ENCODE assay signal across 32 mouse cellular contexts in the genomic region with DNA sequence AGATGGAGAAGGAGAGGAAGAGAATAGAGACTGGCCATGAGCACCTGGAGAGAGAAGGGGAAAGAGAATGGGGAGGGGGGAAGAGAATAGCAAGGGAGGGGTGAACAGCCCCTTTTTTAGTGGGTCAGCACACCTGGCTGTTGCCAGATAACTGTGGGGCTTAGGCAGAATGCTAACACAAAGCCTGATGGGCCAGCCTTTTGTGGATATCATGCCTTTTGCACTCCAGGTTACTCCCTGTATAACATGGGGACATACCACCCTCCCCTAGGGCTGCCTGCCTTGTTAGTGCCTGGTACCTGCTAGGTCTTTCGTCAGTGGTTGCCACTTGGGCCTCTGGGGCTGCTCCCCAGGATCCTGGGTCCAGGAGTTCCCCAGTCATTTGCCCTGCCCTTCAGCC. TPM values are rescaled to one million over a fixed set of nuclear protein-coding genes. Genes with fewer than 3 reads are reported as not detected.
DNase-seq lines count a peak whose midpoint lies in the region; ATAC-seq and TF ChIP-seq lines count a peak whose summit lies in the region.
"Had no signal": no experiment of that assay in that cellular context is flagged by ENCODE, and none has a peak within 500 bp of the region (broad histone marks: within the 10 kb centered on the region; RNA-seq: fewer than 3 reads in every experiment).

No protein-coding gene starts in this region.

- peaks cover 52% of the 10 kb centered on the region for H3K4me1 ChIP-seq in kidney, adult 2 months (ENCODE audit: control insufficient read depth, insufficient read depth, low read length)
- peaks cover 45% of the 10 kb centered on the region for H3K4me1 ChIP-seq in kidney, embryonic 15.5 days
- H3K4me1 ChIP-seq in E14TG2a.4 (replicated peaks; ENCODE audit: low read depth, low read length): peaks cover 86% of the 10 kb centered on the region
- H3K4me1 ChIP-seq in bone marrow, adult 2 months (ENCODE audit: control insufficient read depth, insufficient read depth, low read length): peaks cover 8% of the 10 kb centered on the region; the same call in 1 of the 2 replicates
- H3K4me1 ChIP-seq: forebrain, embryonic 12.5 days; hindbrain, embryonic 10.5 days; neural tube, embryonic 12.5 days had no signal

- peak overlapping the region; percentile 63 for H3K27ac ChIP-seq in gastrocnemius, adult 2 months
- H3K27ac ChIP-seq in kidney, adult 2 months (ENCODE audit: insufficient read depth, low read depth, low read length): peak overlapping the region; percentile 85
- H3K27ac ChIP-seq in kidney, embryonic 15.5 days: no peak overlapping the region
- peak overlapping the region; percentile 83 for H3K27ac ChIP-seq in bone marrow, adult 2 months (ENCODE audit: control insufficient read depth, insufficient read depth, low read depth, low read length, poor library complexity)
- no peak overlapping the region for H3K27ac ChIP-seq in layer of hippocampus, adult 2 months
- H3K27ac ChIP-seq: embryonic facial prominence, embryonic 10.5 days; embryonic facial prominence, embryonic 15.5 days; forebrain, embryonic 12.5 days; heart, embryonic 13.5 days; hindbrain, embryonic 10.5 days; liver, embryonic 13.5 days; midbrain, embryonic 10.5 days; midbrain, embryonic 15.5 days; neural tube, embryonic 12.5 days had no signal

- no peaks in the 10 kb centered on the region for H3K27me3 ChIP-seq in kidney, adult 2 months (replicated peaks; ENCODE audit: control insufficient read depth, insufficient read depth, low read length)
- H3K27me3 ChIP-seq in kidney, embryonic 15.5 days: no peaks in the 10 kb centered on the region
- H3K27me3 ChIP-seq in E14TG2a.4 (ENCODE audit: insufficient read depth, low read length): no peaks in the 10 kb centered on the region
- H3K27me3 ChIP-seq: CH12.LX; embryonic facial prominence, embryonic 15.5 days; forebrain, embryonic 12.5 days; heart, embryonic 13.5 days; midbrain, embryonic 15.5 days; neural tube, embryonic 12.5 days had no signal

- no peaks in the 10 kb centered on the region for H3K36me3 ChIP-seq in kidney, adult 2 months (ENCODE audit: control insufficient read depth, insufficient read depth, low read length)
- no peaks in the 10 kb centered on the region for H3K36me3 ChIP-seq in kidney, embryonic 15.5 days
- peaks cover 13% of the 10 kb centered on the region for H3K36me3 ChIP-seq in E14TG2a.4 (ENCODE audit: insufficient read depth, low read length)
- H3K36me3 ChIP-seq: embryonic facial prominence, embryonic 10.5 days; embryonic facial prominence, embryonic 15.5 days; forebrain, embryonic 12.5 days; heart, embryonic 13.5 days; hindbrain, embryonic 10.5 days; liver, embryonic 13.5 days; midbrain, embryonic 10.5 days; midbrain, embryonic 15.5 days; neural tube, embryonic 12.5 days had no signal

- no peak overlapping the region for H3K4me2 ChIP-seq in kidney, embryonic 15.5 days
- H3K4me2 ChIP-seq: embryonic facial prominence, embryonic 15.5 days; forebrain, embryonic 12.5 days; heart, embryonic 13.5 days; liver, embryonic 13.5 days; lung, embryonic 14.5 days; midbrain, embryonic 15.5 days; neural tube, embryonic 12.5 days had no signal

- WGBS in kidney, adult 2 months: 48% methylated on average over 1 of the region's 1 CpGs
- WGBS in kidney, embryonic 15.5 days: 100% methylated on average over 1 of the region's 1 CpGs
- WGBS in bone marrow, adult 2 months: 37% methylated on average over 1 of the region's 1 CpGs

- DNase-seq in gastrocnemius, adult 2 months: no peak
- DNase-seq in gastrocnemius, postnatal 10 days: no peak
- DNase-seq in kidney, adult 2 months: no peak
- DNase-seq in layer of hippocampus, adult 2 months (ENCODE audit: low spot score in 2 of 2): no peak
- no peak for DNase-seq in left cerebral cortex, postnatal 14 days (ENCODE audit: low spot score in 2 of 2)
- DNase-seq: cerebellum, adult 8-10 months; cerebellum, postnatal 25 days; gastrocnemius, postnatal 25 days; heart, postnatal 10 days; layer of hippocampus, adult 9-11 months; liver, embryonic 13.5 days; lung, embryonic 14.5 days; lung, postnatal 14 days; right cerebral cortex, adult 18-20 months had no signal

- intact Hi-C loops in gastrocnemius, adult 2 months (cut with DNase I): no loop called here
- intact Hi-C loops in left cerebral cortex, postnatal 14 days (cut with DNase I): no loop called here

- no peak overlapping the region for H3K9ac ChIP-seq in kidney, embryonic 15.5 days
- H3K9ac ChIP-seq: embryonic facial prominence, embryonic 15.5 days; forebrain, embryonic 12.5 days; heart, embryonic 13.5 days; liver, embryonic 13.5 days; lung, embryonic 14.5 days; midbrain, embryonic 15.5 days; neural tube, embryonic 12.5 days had no signal

- H3K4me3 ChIP-seq in gastrocnemius, adult 2 months: no peak overlapping the region
- peak overlapping the region; percentile 28 for H3K4me3 ChIP-seq in kidney, adult 2 months (ENCODE audit: insufficient read depth, low read depth, low read length)
- H3K4me3 ChIP-seq in kidney, embryonic 15.5 days (replicated peaks): no peak overlapping the region
- H3K4me3 ChIP-seq in E14TG2a.4 (replicated peaks; ENCODE audit: low read length): peak overlapping the region; percentile 75
- H3K4me3 ChIP-seq in bone marrow, adult 2 months (replicated peaks; ENCODE audit: control insufficient read depth, low read depth, low read length): peak overlapping the region; percentile 12
- no peak overlapping the region for H3K4me3 ChIP-seq in layer of hippocampus, adult 2 months
- H3K4me3 ChIP-seq: embryonic facial prominence, embryonic 10.5 days; embryonic facial prominence, embryonic 15.5 days; forebrain, embryonic 12.5 days; heart, embryonic 13.5 days; hindbrain, embryonic 10.5 days; liver, embryonic 13.5 days; midbrain, embryonic 10.5 days; midbrain, embryonic 15.5 days; neural tube, embryonic 12.5 days had no signal

- TF ChIP-seq POLR2A in kidney, adult 2 months (IDR thresholded peaks at IDR 0.05; ENCODE audit: low read depth, low read length): no peak
- TF ChIP-seq POLR2A in bone marrow, adult 2 months (IDR thresholded peaks at IDR 0.05; ENCODE audit: borderline replicate concordance, control insufficient read depth, low read depth, low read length): no peak

- H3K9me3 ChIP-seq in kidney, embryonic 15.5 days (replicated peaks): no peaks in the 10 kb centered on the region
- H3K9me3 ChIP-seq in E14TG2a.4 (ENCODE audit: low read length): no peaks in the 10 kb centered on the region
- H3K9me3 ChIP-seq: embryonic facial prominence, embryonic 10.5 days; embryonic facial prominence, embryonic 15.5 days; forebrain, embryonic 12.5 days; heart, embryonic 13.5 days; hindbrain, embryonic 10.5 days; liver, embryonic 13.5 days; midbrain, embryonic 10.5 days; midbrain, embryonic 15.5 days; neural tube, embryonic 12.5 days had no signal

- ATAC-seq in kidney, embryonic 15.5 days (replicated peaks; ENCODE audit: low FRiP score): no peak
- ATAC-seq: activated CD4-positive, CD25-positive, alpha-beta regulatory T cell, adult 4 months; midbrain, embryonic 15.5 days had no signal

- no peak for TF ChIP-seq CTCF in gastrocnemius, adult 2 months (IDR thresholded peaks at IDR 0.05)
- TF ChIP-seq CTCF in kidney, adult 2 months (conservative IDR thresholded peaks at IDR 0.05; ENCODE audit: insufficient read depth, insufficient read length, low read depth, low read length): no peak
- no peak for TF ChIP-seq CTCF in E14TG2a.4 (conservative IDR thresholded peaks at IDR 0.05; ENCODE audit: low read length)
- no peak for TF ChIP-seq CTCF in bone marrow, adult 2 months (IDR thresholded peaks at IDR 0.05; ENCODE audit: control insufficient read depth, insufficient read depth, low read length)
- TF ChIP-seq CTCF in layer of hippocampus, adult 2 months (conservative IDR thresholded peaks at IDR 0.05): no peak

RNA-seq across cellular contexts. Expression of gene Spen, which starts 32.4 kb away (rescaled TPM):
- total RNA-seq in gastrocnemius, adult 2 months (2021): 10 to 100 TPM; 23.3 to 25.1 TPM
- total RNA-seq in gastrocnemius, postnatal 10 days (2021): 10 to 100 TPM; 23.4 to 30.9 TPM
- 15.9 and 19.6 TPM in 2 replicates for polyA plus RNA-seq in kidney, adult 2 months (2012; rRNA removed)
- polyA plus RNA-seq in kidney, embryonic 15.5 days (2015; fragmentation: Nextera tagmentation; extraction: Ambion mirVana): 10.3 and 11.1 TPM in 2 replicates
- 22.2 and 33.2 TPM in 2 replicates for polyA plus RNA-seq in bone marrow, adult 2 months (2011; ENCODE audit: insufficient read depth, insufficient read length, low replicate concordance, missing spikeins)
- 10 to 100 TPM; 56.0 to 68.1 TPM for total RNA-seq in layer of hippocampus, adult 2 months (2021)
- 10 to 100 TPM; 49.5 to 58.6 TPM for total RNA-seq in left cerebral cortex, postnatal 14 days (2021)

RNA-seq across cellular contexts. Expression of gene Fblim1, which starts 35.1 kb away (rescaled TPM):
- 1 to 10 TPM; 1.1 to 1.5 TPM for total RNA-seq in gastrocnemius, adult 2 months (2021)
- 1 to 10 TPM; 3.8 to 6.6 TPM for total RNA-seq in gastrocnemius, postnatal 10 days (2021)
- polyA plus RNA-seq in kidney, adult 2 months (2012; rRNA removed): 10.2 and 10.5 TPM in 2 replicates
- polyA plus RNA-seq in kidney, embryonic 15.5 days (2015; fragmentation: Nextera tagmentation; extraction: Ambion mirVana): 71.4 and 81.3 TPM in 2 replicates
- 1.2 and 9.3 TPM in 2 replicates for polyA plus RNA-seq in bone marrow, adult 2 months (2011; ENCODE audit: insufficient read depth, insufficient read length, low replicate concordance, missing spikeins)
- total RNA-seq in layer of hippocampus, adult 2 months (2021): under 1 TPM; 0.47 to 0.90 TPM
- total RNA-seq in left cerebral cortex, postnatal 14 days (2021): 1 to 10 TPM; 1.2 to 1.3 TPM
- total RNA-seq: megakaryocyte progenitor cell, adult 5-6 weeks had no signal

RNA-seq across cellular contexts. Expression of gene Tmem82, which starts 47.6 kb away (rescaled TPM):
- total RNA-seq in gastrocnemius, adult 2 months (2021): 1 to 10 TPM in 1 of 2 experiments, under 1 TPM in 1; 0.61 to 3.2 TPM
- total RNA-seq in gastrocnemius, postnatal 10 days (2021): 1 to 10 TPM; 1.7 to 2.2 TPM
- 29.0 and 32.3 TPM in 2 replicates for polyA plus RNA-seq in kidney, adult 2 months (2012; rRNA removed)
- 2.7 and 3.1 TPM in 2 replicates for polyA plus RNA-seq in kidney, embryonic 15.5 days (2015; fragmentation: Nextera tagmentation; extraction: Ambion mirVana)
- 0.57 and 1.8 TPM in 2 replicates for polyA plus RNA-seq in bone marrow, adult 2 months (2011; ENCODE audit: insufficient read depth, insufficient read length, low replicate concordance, missing spikeins)
- total RNA-seq in layer of hippocampus, adult 2 months (2021): under 1 TPM; 0.37 to 0.56 TPM
- under 1 TPM; 0.76 to 0.97 TPM for total RNA-seq in left cerebral cortex, postnatal 14 days (2021)
- polyA plus RNA-seq: C2C12 had no signal

RNA-seq across cellular contexts. Expression of gene Slc25a34, which starts 52.8 kb away (rescaled TPM):
- 10 to 100 TPM; 10.3 to 26.9 TPM for total RNA-seq in gastrocnemius, adult 2 months (2021)
- 10 to 100 TPM; 10.5 to 12.8 TPM for total RNA-seq in gastrocnemius, postnatal 10 days (2021)
- 30.1 and 33.8 TPM in 2 replicates for polyA plus RNA-seq in kidney, adult 2 months (2012; rRNA removed)
- 0.27 and 0.49 TPM in 2 replicates for polyA plus RNA-seq in kidney, embryonic 15.5 days (2015; fragmentation: Nextera tagmentation; extraction: Ambion mirVana)
- 5.6 and 5.8 TPM in 2 replicates for polyA plus RNA-seq in bone marrow, adult 2 months (2011; ENCODE audit: insufficient read depth, insufficient read length, low replicate concordance, missing spikeins)
- total RNA-seq in layer of hippocampus, adult 2 months (2021): 1 to 10 TPM; 1.6 to 3.6 TPM
- total RNA-seq in left cerebral cortex, postnatal 14 days (2021): 1 to 10 TPM; 2.7 to 2.9 TPM
- total RNA-seq: megakaryocyte progenitor cell, adult 5-6 weeks had no signal
- polyA plus RNA-seq: activated CD4-positive, CD25-positive, alpha-beta regulatory T cell, adult 4 months; forebrain, embryonic 12.5 days; limb, embryonic 11.5 days; lung, embryonic 14.5 days; neural tube, embryonic 12.5 days; stomach, embryonic 14.5 days; thymus, postnatal 0 days had no signal

Comparison
In these comparisons a context has a peak if more than half of its experiments do, and no peak if none do; other contexts are left out.
1. H3K27ac ChIP-seq: peak in gastrocnemius, adult 2 months (single experiment), kidney, adult 2 months (single experiment) and bone marrow, adult 2 months (single experiment); none in kidney, embryonic 15.5 days (single experiment) and layer of hippocampus, adult 2 months (single experiment).
2. H3K4me3 ChIP-seq: peak in kidney, adult 2 months (single experiment), E14TG2a.4 (single experiment) and bone marrow, adult 2 months (single experiment); none in gastrocnemius, adult 2 months (single experiment), kidney, embryonic 15.5 days (single experiment) and layer of hippocampus, adult 2 months (single experiment).